Mouse (Mus musculus) liver, postnatal 0 days (tissue): Measurements from ENCODE around the gene Pla2g3.

Experiments
- CTCF ChIP-seq: sonication (generic); IDR thresholded peaks from 2 replicates; pipeline ENCODE4 v1.5.1; 2016; ENCODE audit warnings: antibody characterized with exemption, low read depth
- EP300 ChIP-seq: IDR thresholded peaks from 2 replicates; pipeline ENCODE4 v1.6.1; 2016; ENCODE audit warnings: antibody characterized with exemption, low read depth, mild to moderate bottlenecking

DNA sequence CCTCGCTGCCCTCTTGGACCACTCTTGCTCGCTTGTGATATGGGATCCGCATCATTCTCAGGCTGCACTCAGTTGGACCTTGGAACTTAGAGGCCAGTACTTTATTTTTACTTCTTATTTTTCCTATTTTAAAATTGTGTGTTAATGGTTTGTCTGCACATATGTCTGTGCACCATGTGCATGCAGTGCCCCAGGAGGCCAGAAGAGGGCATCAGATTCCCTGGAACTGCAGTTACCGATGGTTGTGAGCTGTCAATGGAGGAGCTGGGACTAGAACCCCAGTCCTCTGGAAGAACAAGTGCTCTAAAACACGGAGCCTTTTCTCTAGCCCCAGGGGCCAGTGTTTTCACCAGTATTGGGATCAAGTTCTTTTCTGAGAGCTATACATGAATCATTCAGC lies 56.3 kb downstream of the Pla2g3 start:
- TF ChIP-seq CTCF = peak; percentile 39
- TF ChIP-seq EP300 = no peak
